Mouse (Mus musculus) CH12.LX (cell line): Measurements from ENCODE around the gene Dlg2.

Experiments used
- CTCF ChIP-seq, 2 experiments: IDR thresholded peaks in 1 of 2; conservative IDR thresholded peaks in 1 of 2; 2 replicates each; pipeline ENCODE4 v1.5.1; 2011 to 2012; ENCODE audit warnings: low read depth in 2 of 2, low read length in 2 of 2, improper control_type of control experiment in 1 of 2, inconsistent platforms in 1 of 2, mild to moderate bottlenecking in 1 of 2, moderate library complexity in 1 of 2
- E2F4 ChIP-seq: IDR thresholded peaks from 2 replicates; pipeline ENCODE4 v1.6.1; 2011; ENCODE audit warnings: low read depth, low read length, improper control_type of control experiment; ENCODE audit not compliant: insufficient replicate concordance
- ELF1 ChIP-seq: IDR thresholded peaks from 2 replicates; pipeline ENCODE4 v1.6.1; 2014; ENCODE audit warnings: low read depth, mild to moderate bottlenecking, inconsistent platforms, low read length, improper control_type of control experiment
- EP300 ChIP-seq: IDR thresholded peaks from 2 replicates; pipeline ENCODE4 v1.6.1; 2011; ENCODE audit warnings: low read length, improper control_type of control experiment
- ETS1 ChIP-seq: conservative IDR thresholded peaks from 2 replicates; pipeline ENCODE4 v1.6.1; 2012; ENCODE audit warnings: low read depth, mild to moderate bottlenecking, inconsistent platforms, low read length, improper control_type of control experiment, moderate library complexity
- MAX ChIP-seq: IDR thresholded peaks from 2 replicates; pipeline ENCODE4 v1.6.1; 2011; ENCODE audit warnings: low read length, improper control_type of control experiment
- MYC ChIP-seq: IDR thresholded peaks from 2 replicates; pipeline ENCODE4 v1.6.1; 2011; ENCODE audit warnings: low read depth, mild to moderate bottlenecking, improper control_type of control experiment, low read length
- SMC3 ChIP-seq: IDR thresholded peaks from 2 replicates; pipeline ENCODE4 v1.6.1; 2011; ENCODE audit warnings: low read depth, low read length, improper control_type of control experiment
- TCF12 ChIP-seq: IDR thresholded peaks from 2 replicates; pipeline ENCODE4 v1.6.1; 2014; ENCODE audit warnings: low read depth, mild to moderate bottlenecking, inconsistent platforms, low read length, improper control_type of control experiment
- ZKSCAN1 ChIP-seq: IDR thresholded peaks from 2 replicates; pipeline ENCODE4 v1.6.1; 2012; ENCODE audit warnings: low read depth, inconsistent platforms, low read length, improper control_type of control experiment, borderline replicate concordance
- ZNF384 ChIP-seq: IDR thresholded peaks from 2 replicates; pipeline ENCODE4 v1.6.1; 2012; ENCODE audit warnings: low read depth, low read length, improper control_type of control experiment, inconsistent platforms

GRCm38 (mm10) chr7:91525859-91526258, 1049.4 kb downstream of the Dlg2 start:
- no peak for TF ChIP-seq MYC
- TF ChIP-seq EP300 = no peak
- TF ChIP-seq MAX = no peak
- no peak for TF ChIP-seq E2F4
- no peak for TF ChIP-seq TCF12
- TF ChIP-seq ZNF384 = no peak
- no peak for TF ChIP-seq CTCF (conservative IDR thresholded peaks at IDR 0.05 in 1 of 2, IDR thresholded peaks at IDR 0.05 in 1 of 2; ENCODE audit: low read depth in 2 of 2, low read length in 2 of 2)
- TF ChIP-seq ZKSCAN1 = no peak
- TF ChIP-seq SMC3 = no peak
- TF ChIP-seq ELF1 = no peak
- TF ChIP-seq ETS1 = no peak
